Mouse (Mus musculus): ENCODE data around the gene Ifna5.

The Ifna5 gene

GRCm38 (mm10) chr4:88864599-88864998 is 29.3 kb downstream of the Ifna5 start:
- DNase-seq (ENCODE audit: low spot score) = no peak

- no peak for DNase-seq (ENCODE audit: low spot score)
Measured at GRCm38 (mm10) chr4:88865011-88865569, 29.8 kb downstream of the Ifna5 start.

- peak; percentile 62 for DNase-seq (ENCODE audit: low spot score)
Measured at GRCm38 (mm10) chr4:88867366-88867925, 32.1 kb downstream of the Ifna5 start.

GRCm38 (mm10) chr4:88867926-88868911 is 32.9 kb downstream of the Ifna5 start:
- DNase-seq (ENCODE audit: low spot score) = peak; percentile 45

GRCm38 (mm10) chr4:88872691-88873090 is 37.4 kb downstream of the Ifna5 start:
- peak; percentile 56 for DNase-seq (ENCODE audit: low spot score)

GRCm38 (mm10) chr4:88875435-88876095 is 40.2 kb downstream of the Ifna5 start:
- no peak for DNase-seq (ENCODE audit: low spot score)

- no peak for DNase-seq (ENCODE audit: low spot score)
Measured at GRCm38 (mm10) chr4:88876520-88876919, 41.2 kb downstream of the Ifna5 start.

GRCm38 (mm10) chr4:88878246-88878645 is 42.9 kb downstream of the Ifna5 start:
- no peak for DNase-seq (ENCODE audit: low spot score)

GRCm38 (mm10) chr4:88878772-88879171 is 43.4 kb downstream of the Ifna5 start:
- no peak for DNase-seq (ENCODE audit: low spot score)

GRCm38 (mm10) chr4:88880101-88880500 is 44.8 kb downstream of the Ifna5 start, which contains the start of gene Ifne:
Gene Ifne, minus strand, starts transcription at chr4:88880201.
- DNase-seq (ENCODE audit: low spot score) = no peak
